Mouse (Mus musculus): ENCODE data around the gene Rnf2.
"Not testable (repeated sequence)": the region's sequence is repeated elsewhere in the genome, so short reads cannot be mapped to it uniquely, and the experiment has no call there.

The Rnf2 gene

GRCm38 (mm10) chr1:151484754-151485153 lies 16.0 kb downstream of the Rnf2 start:
- no peak for DNase-seq (ENCODE audit: low read depth, low spot score)

DNA sequence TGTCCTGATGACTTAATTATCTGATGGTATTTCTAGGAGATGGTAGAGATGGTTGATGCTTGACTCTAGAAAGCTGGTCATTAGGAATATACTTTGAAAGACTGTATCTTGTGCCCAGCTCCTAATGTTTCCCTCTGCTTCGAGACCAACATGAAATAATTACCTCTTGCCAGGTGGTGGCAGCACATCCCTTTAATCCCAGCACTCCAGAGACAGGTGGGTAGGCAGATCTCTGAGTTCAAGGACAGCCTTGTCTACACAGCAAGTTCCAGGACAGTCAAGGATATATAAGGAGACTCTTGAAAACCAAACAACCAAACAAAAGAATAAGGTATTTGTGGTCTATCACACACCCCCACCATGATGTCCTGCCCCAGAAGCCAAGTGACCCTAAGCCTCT lies 17.2 kb downstream of the Rnf2 start:
- peak; percentile 63 for DNase-seq (ENCODE audit: low read depth, low spot score)

- DNase-seq (ENCODE audit: low read depth, low spot score): no peak
These were observed 18.3 kb downstream of the Rnf2 start for GRCm38 (mm10) chr1:151482497-151482896.

DNA sequence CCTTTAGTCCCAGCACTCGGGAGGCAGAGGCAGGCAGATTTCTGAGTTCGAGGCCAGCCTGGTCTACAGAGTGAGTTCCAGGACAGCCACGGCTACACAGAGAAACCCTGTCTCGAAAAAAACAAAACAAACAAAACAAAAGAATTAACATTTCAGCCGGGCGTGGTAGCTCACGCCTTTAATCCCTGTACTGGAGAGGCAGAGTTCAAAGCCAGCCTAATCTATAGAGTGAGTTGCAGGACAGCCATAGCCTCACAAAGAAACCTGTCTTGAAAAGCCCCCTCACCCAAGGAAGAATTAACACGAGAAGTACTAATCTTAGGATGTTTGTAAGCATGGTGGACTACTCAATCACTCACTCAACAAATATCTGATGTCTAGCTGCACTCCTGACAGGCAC lies 28.4 kb downstream of the Rnf2 start:
- not testable (repeated sequence) for DNase-seq (ENCODE audit: low read depth, low spot score)

- DNase-seq (ENCODE audit: low read depth, low spot score): no peak
These were observed 29.3 kb downstream of the Rnf2 start for GRCm38 (mm10) chr1:151471429-151471828.

DNA sequence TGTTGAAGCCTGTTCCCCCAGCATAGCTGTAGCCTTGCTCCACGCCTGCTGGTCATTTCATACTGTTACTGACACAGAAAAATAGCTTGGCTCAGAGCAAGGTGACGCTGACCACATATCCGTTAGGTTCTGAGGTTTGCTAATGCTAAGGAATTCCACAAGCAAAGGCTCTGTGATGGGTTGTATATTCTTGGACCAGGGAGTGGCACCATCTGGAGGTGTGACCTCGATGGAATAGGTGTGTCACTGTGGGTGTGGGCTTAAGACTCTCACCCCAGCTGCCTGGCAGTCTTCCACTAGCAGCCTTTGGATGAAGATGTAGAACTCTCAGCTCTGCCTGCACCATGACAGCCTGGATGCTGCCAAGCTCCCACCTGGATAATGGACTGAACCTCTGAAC lies 34.2 kb downstream of the Rnf2 start:
- DNase-seq (ENCODE audit: low read depth, low spot score): no peak

- DNase-seq (ENCODE audit: low read depth, low spot score): no peak
These were observed 35.8 kb downstream of the Rnf2 start for GRCm38 (mm10) chr1:151464914-151465313.

DNA sequence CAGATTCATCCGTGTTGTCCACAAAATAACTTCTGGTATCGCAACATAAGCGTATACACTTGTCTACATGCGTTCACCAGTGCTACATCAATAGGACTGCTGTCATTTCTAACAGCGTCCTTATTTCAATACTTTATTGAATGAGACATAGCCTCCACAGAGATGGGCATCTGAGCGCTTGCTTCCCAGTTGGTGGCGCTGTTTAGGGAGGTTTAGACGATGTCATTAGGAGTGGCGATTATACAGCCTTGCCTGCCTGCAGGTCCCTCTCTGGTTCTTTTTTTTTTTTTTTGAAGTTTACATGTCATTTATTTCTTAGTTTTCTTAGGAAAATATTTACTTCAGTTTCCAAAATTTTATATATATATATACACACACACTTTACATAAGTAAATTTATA lies 39.5 kb downstream of the Rnf2 start:
- DNase-seq (ENCODE audit: low read depth, low spot score): peak; percentile 27

GRCm38 (mm10) chr1:151457087-151457486 lies 43.7 kb downstream of the Rnf2 start:
- DNase-seq (ENCODE audit: low read depth, low spot score): peak; percentile 53

DNA sequence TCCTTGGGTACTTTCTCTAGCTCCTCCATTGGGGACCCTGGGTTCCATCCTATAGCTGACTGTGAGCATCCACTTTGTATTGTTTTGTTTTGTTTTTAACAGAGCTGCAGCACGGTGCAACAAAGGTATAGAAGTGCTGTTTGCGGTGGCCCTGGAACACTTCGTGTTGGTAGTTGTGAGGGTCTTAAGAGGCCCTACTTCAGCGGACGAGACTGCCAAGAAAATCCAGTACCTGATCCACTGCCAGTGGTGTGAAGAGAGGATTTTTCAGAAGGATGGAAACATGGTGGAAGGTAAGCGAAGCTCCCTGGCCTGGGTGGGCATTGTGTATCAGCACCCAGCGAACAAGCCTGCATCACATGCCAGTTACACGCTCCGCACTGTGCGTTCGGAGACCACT lies 48.8 kb downstream of the Rnf2 start:
- DNase-seq (ENCODE audit: low read depth, low spot score): no peak

DNA sequence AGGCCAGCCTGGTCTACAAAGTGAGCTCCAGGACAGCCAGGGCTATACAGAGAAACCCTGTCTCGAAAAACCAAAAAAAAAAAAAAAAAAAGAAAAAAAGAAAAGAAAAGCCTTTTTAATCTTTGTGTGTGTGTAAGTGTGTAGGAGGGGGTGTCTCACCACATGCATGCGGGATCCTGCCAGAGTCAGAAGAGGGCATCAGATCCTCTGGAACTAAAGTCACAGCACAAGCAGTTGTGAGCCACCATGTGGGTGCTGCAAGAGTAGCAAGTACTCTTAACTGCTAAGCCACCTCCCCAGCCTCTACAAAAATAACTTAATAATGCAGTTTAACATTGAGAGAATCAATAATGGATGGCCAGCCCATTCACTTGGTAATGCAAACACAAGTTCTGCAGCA lies 49.9 kb downstream of the Rnf2 start:
- no peak for DNase-seq (ENCODE audit: low read depth, low spot score)

GRCm38 (mm10) chr1:151449866-151450265 lies 50.9 kb downstream of the Rnf2 start:
- DNase-seq (ENCODE audit: low read depth, low spot score): no peak

DNA sequence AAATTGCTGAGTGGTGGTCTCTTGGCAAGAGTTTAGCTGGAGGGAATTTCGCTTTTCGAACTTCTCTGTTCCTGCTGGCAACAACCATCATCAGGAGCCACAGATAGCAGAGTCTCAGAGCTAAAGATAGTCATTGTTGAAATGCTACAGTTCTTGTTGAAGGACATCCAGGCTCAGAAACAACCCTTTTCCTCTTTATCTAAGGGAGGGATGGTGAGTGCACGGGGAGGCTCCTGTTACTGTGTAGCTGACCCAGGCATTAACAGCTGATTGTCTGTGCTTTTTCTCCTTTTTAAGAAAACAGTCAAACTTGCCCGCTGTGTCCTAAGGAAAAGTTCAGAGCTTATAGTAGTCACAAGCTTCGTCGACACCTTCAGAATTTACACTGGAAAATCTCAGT lies 65.3 kb downstream of the Rnf2 start:
- DNase-seq (ENCODE audit: low read depth, low spot score): no peak

- peak; percentile 23 for DNase-seq (ENCODE audit: low read depth, low spot score)
These were observed 71.4 kb downstream of the Rnf2 start for GRCm38 (mm10) chr1:151429316-151429715.

- DNase-seq (ENCODE audit: low read depth, low spot score): peak; percentile 95
These were observed 72.2 kb downstream of the Rnf2 start, which contains the start of the genes Swt1 and Trmt1l for GRCm38 (mm10) chr1:151428263-151429221. Gene Swt1 (minus strand): TSS chr1:151428455. Gene Trmt1l (plus strand): TSS chr1:151428542.

GRCm38 (mm10) chr1:151427888-151428262 lies 72.9 kb downstream of the Rnf2 start:
- DNase-seq (ENCODE audit: low read depth, low spot score): no peak

DNA sequence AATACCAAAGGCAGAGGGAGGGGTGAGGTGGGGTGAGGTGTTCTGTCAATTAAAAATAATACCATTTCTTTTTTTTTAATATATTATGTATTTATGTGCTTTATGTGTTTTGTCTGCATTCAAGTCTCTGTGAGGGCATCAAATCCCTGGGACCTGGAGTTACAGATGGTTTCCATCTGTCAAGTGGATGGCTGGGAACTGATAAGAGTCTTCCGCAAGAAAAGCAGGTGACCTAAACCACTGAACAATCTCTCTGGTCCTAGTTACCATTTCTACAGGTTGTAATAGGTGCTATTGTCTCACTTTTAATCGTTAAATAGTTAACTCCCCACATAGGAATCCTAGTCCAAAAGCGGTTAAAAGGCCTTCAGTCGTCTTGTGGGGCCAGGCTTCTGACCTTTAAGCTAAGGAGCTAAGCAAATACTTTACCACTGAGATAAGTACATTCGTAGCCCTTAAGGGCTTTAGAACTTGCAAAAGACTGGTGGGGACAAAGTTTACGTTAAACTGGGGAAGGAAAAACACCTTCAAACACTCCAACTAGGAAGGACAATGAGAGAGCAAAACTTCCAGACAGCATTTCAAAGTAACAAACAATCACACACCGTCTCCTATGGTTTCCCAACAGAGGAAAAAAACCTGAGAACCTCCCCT lies 73.7 kb downstream of the Rnf2 start:
- no peak for DNase-seq (ENCODE audit: low read depth, low spot score)

- DNase-seq (ENCODE audit: low read depth, low spot score): no peak
These were observed 78.6 kb downstream of the Rnf2 start for GRCm38 (mm10) chr1:151422178-151422577.

DNA sequence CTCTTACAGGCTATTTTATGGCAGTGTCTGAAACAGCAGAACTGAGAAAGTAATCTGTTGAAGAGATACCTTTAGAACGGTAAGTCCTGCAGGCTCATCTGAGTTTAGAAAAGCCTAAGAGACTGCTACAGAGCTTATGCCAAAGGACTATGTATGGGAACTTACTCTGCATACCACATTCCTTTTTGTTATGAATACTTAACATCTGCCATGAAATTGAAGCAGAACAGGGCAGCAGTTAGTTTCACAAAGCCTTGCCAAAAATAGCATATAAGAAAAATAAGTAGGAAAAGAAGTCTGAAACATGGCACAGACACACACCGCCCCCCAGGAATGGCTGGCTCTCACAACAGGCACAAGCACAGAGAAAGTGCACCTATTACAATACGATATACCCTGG lies 90.9 kb downstream of the Rnf2 start:
- DNase-seq (ENCODE audit: low read depth, low spot score): no peak
